Mouse (Mus musculus) retina, postnatal 7 days (tissue): ENCODE data around the gene Olfr543.
A peak's percentile ranks its signal among the peaks of the same experiment; 100 is the strongest.
"Not testable (repeated sequence)": the region's sequence is repeated elsewhere in the genome, so short reads cannot be mapped to it uniquely, and the experiment has no call there.

Experiments
- DNase-seq: peaks from one replicate; pipeline ENCODE4 v3.0.0-alpha.2; 2012; ENCODE audit warnings: low read depth, low spot score

Olfr543 gene

DNA sequence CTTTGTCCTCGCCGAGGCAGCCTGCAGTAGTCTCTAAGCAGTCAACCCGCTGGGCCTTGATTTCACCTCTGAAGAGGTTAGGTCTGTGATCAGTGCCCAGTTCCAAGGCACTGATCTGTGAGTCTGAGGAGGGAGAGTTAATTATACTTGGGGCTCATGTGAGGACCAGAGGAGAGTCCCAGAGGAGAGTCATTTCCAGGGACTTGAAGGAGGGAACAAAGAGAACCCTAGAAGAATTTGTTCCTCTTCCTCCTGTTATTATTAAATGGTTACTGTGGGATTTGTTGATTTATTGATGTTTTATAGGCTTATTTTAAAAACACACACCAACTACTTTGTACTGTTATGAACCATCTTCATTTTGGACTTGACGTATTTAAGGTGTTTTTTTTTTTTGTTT lies at the start of gene Olfr543:
Gene Olfr543, minus strand, starts transcription at position 101 of the 400 bp plus-strand sequence.
- DNase-seq = no peak

DNA sequence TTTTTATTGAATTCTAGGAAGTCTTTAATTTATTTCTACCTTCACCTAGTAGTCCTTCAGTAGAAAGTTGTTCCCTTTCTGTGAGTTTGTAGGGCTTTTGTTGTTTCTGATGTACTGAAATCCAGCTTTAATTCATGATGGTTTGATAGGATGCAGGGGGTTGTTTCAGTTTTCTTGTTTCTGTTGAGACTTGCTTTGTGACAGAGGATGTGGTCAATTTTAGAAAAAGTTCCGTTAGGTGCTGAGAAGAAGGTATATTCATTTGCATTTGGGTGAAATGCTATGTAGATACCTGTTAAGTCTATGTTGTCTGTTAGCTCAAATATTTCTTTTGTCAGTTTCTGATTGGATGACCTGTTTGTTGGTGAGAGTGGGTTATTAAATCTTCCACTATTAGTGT lies 47.6 kb upstream of the Olfr543 start:
- DNase-seq = no peak

DNA sequence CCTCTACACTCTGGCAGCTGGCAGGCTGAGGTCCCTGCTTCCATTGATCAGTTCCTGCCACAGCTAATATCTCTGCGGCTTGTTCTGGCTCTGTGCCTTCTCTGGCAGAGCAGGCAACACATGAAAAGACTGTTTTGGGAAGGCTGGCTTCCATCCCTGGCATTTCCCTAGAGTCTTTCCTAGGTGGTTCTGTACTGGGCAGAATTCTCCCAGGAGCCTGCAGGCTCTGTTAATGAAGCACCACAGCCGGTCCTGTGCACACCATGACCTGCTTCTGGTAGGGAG lies 35.5 kb upstream of the Olfr543 start:
- DNase-seq = no peak

DNA sequence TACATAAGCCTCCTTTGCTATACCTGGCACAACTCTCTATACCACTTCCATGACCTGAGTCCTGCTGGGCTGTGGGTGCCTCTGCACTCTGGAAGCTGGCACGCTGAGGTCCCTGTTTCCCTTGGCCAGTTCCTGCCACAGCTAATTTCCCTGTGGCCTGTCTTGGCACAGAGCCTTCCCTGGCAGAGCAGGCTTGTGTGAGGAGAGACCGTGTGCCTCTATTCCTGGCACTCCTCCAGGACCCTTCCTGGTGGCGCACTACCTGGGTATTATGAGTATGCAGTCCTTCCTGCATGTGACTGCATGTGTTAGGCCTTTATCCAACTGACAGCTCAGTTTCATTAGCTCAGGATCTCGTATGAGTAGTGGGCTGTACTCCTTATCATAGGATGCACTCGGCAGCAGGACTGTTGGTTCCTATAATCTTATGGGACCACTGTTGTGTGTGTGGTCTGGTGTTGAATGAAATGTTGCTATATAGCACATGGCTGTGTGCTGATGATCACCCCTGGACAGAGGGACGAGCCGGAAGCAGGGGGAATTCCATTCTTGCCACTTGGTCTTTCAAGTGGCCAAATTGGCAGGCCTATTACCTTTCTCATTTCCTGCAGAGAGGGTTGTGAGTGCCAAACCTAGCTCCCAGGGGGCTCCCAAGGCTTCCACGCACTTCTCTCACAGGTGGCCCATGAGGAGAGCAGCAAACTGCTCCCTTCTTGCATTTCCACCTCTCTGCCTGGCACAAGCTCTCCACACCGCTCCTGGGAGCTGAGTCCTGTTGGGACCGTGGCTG lies 35.0 kb upstream of the Olfr543 start:
- no peak for DNase-seq

DNA sequence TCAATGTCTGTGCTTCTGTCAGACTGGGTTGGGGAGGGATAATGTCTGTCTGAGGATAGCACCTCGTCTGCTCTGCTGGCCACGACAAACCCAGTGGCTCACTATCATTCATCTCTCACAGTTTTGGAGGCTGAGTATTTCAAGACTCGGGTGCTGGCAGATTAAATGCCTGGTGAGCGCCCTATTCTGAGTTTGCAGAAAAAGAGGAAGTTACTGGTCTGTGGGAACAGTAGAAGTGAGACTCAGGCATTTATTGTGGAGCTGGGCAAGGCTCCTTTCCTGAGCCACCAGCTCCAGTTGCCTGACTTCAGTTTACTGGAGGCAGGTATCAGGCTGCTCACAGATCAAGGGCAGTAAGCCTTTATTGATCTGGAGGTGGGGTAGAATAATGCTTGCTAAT lies 32.7 kb upstream of the Olfr543 start:
- DNase-seq = no peak

DNA sequence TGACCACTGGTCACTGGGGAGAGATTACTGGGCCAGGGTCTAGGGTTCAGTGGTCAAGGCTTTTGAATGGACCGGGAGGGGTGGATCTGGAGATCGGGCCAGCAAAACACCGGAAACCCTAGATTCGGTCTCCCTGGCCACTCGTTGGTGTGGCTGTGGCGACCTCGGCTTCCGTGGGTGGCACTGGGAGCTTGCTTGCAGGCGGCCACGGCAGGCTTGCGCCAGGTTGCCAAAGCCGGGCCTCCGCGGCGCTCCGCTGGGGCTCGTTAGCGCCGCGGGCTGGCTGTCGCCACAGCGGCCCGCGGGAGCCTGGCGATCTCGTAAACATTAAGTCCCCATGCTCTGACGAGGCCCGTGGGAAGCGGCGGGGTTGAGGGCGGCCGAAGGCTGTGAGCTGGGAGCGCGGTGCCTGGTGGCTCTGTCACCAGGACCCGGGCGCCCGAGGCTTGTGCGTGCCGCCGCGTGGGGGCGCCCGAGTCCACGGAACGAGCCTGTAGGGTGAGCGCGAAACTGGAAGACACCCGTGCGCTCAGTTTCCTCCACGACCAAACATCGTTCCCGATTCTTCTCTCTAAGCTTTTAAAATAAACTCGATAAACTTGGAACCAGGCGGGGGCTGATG lies 31.4 kb upstream of the Olfr543 start:
- DNase-seq = peak; percentile 62

DNA sequence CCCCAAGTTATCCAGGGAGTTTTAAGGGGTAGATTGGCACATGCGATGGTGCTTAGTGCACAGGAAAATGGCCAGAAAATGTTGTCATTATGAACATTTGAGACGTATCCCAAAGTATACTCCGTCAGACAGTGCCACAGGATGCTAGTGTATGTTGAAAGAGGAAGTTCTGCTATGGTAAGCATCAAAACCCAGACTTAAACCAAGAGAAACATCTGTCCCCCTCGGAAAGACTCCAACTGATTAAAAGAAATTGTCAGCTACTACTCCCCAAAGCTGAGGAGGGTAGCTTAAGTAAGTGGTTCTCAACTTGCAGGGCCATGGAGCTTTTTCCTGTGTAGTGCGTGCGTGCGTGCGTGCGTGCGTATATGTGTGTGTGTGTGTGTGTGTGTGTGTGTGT lies 30.4 kb upstream of the Olfr543 start:
- DNase-seq = no peak

DNA sequence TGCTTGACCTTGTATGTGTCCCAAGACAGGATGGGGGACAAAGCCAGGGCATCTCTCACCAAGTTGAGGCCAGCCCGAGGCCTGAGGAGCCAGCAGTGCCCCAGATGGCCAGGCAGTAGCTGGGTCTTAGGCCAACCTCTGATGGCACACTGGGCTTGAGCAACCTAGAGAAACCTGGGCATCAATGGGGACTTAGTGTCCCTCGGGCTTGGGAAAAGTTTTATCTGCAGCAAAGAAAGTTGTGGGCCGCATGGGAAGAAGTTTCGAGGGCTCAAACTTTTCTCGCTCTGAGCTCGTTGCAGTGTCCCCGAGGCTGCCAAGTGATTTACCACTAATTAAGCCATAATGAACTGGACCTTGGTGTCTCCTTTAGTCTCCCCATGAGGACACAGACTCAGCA lies 28.2 kb upstream of the Olfr543 start:
- DNase-seq = no peak

DNA sequence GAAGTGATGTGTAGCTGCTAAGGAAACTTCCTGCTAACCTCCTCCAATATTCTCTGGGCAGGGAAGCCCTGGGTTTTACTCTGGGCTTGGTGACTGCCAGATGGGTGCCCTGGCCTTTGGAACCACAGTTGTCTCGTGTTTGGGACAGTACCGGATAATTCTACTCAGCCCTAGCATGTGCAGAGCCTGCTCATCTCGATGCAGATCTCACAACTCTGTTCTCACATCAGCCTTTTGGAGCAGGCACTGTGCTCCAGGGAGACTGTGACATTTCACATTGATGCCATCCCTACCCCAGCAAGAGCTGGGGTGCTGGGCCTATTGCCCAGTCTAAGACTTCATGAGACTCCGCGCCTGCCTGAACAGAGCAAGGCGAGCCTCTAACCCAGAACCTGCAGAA lies 27.2 kb upstream of the Olfr543 start:
- DNase-seq = no peak

DNA sequence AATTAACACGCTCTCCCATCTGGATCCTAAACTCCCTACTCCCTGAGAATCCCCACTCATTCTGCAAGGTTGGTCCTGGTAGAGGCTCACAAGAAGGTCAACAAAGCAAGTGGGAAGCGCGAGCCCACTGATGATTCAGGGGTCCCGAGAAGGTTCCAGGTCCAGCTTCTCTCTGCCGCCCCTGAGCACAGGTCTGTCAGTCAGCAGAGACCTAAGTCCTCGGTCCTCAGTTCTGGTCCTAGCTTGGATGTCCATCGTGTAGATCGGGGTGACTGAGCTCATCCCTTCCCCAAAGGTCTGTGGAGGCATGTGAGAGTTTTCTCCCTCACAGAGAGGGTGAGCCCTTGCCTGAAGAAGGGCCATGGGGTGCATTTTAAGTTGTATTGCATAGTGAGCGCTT lies 26.6 kb upstream of the Olfr543 start:
- no peak for DNase-seq

DNA sequence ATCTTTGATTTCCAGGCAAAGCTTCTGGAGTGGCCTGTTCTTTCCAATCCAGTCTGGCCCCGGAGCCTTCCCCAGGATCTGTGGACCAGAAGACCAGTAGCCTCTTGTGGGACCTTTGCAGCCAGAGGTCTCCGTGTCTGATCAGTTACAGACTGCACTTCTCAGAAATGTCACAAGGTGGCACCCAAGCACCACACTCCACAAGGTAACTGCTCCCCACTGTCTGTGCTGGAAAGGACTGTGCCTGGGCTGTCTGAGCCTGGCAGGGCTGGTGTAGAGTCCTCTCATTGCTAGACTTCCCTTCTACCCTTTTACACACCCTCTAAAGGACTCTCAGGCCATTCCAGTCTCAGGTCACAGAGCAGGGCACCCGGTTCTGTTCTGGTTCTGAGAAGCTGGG lies 25.4 kb upstream of the Olfr543 start:
- DNase-seq = peak; percentile 64

DNA sequence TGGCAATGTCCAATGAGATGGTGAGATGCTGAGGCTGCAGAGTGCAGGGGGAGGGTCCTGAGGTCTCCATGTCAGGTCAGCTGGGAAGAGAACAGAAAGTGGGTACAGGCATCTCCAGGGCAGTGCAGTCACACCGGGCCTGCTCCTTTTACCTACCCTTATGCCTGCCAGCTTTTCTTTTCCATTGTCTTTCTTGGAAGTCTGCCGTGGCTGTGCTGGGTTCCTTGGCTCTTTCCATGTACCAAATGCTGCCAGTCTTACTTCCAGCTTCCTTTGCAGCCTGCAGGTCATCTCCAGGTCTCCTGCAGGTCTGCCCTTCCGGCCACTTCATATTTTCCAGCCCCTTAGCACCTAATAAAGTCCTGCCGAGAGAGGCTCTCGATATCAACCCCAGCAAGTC lies 20.5 kb upstream of the Olfr543 start:
- no peak for DNase-seq

DNA sequence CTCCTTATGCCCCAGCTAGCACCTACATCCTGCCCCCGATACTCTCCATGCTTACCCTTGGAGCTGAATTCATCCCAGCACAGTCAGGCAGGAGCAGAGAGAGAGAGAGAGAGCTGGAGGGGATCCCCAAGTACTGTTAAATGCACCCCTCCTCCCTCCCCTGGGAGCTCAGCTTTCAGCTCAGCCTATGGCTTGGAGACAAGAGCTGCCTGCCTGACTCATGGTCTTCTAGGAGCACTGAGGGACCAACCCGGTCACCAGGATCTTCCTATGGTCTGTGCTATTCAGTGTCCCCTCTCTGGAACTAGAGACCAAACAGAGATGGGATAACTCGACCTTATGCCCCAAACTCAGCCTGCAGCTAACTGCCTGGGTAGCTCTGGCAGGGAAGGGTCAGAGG lies 18.0 kb upstream of the Olfr543 start, which contains the start of gene Olfr545:
Gene Olfr545, minus strand, starts transcription at position 101 of the 400 bp plus-strand sequence.
- no peak for DNase-seq

DNA sequence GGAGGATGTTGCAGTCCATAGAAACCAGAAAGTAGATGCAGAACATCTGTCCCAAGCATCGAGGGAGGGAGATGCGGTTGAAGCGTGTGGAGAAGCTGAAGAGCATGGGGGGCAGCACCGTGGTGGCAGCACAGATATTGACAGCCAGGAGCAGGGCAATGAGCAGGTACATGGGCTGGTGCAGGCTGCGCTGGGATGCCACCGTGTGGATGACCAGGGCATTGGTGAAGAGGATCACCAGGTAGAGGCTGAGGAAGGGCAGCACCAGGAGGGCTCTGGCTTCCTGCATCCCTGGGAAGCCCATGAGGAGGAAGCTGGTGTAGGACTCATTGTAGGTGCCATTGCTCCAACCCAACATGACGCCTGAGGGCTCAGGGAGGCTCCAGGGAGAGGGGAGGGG lies 12.9 kb upstream of the Olfr543 start:
- not testable (repeated sequence) for DNase-seq

DNA sequence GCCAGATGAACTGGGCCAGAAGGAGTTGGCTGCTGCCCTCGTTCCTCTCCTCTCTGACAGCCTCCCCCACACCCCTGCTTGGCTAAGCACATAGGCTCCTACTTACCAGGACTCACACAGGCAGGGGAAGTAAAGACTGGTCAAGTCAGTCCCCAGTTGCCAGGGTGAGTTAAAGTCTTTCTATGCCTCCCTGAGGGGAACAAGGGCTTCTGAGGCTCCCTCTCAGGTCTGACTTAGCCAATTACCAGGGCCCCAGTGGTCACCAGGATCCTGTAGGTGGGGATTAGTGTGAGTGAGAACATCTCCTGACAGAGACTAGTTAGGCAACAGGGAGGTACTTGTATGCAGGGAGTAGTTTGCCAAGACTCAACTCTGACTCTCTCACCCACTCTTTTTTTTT lies 6.7 kb upstream of the Olfr543 start, which contains the start of gene Olfr544:
Gene Olfr544, minus strand, starts transcription at position 153 of the 400 bp plus-strand sequence.
- DNase-seq = no peak

DNA sequence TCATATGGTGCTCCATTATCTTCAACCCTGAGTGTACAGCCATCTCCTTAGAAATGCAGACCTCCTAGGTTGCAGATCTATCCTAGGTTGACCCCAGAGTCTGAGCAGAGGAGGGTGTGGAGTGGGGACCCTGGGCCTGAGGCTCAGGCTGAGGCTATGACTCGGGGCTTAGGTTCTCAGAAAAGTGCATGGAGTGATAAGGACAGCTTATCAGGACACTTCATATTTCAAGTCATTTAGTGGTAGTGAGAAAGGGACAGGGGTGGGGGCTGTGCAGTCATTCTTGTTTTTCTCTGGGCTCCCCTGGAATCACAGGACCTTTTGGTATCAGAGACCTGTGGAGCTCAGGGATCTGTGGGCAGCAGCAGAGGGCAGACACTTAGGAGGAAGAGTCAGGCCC lies 4.6 kb upstream of the Olfr543 start:
- no peak for DNase-seq

DNA sequence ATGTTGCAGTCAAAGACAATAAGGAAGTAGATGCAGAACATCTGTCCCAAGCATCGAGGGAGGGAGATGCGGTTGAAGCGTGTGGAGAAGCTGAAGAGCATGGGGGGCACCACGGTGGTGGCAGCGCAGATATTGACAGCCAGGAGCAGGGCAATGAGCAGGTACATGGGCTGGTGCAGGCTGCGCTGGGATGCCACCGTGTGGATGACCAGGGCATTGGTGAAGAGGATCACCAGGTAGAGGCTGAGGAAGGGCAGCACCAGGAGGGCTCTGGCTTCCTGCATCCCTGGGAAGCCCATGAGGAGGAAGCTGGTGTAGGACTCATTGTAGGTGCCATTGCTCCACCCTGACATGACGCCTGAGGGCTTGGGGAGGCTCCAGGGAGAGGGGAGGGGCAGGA lies 3.3 kb upstream of the Olfr543 start:
- DNase-seq = not testable (repeated sequence)

DNA sequence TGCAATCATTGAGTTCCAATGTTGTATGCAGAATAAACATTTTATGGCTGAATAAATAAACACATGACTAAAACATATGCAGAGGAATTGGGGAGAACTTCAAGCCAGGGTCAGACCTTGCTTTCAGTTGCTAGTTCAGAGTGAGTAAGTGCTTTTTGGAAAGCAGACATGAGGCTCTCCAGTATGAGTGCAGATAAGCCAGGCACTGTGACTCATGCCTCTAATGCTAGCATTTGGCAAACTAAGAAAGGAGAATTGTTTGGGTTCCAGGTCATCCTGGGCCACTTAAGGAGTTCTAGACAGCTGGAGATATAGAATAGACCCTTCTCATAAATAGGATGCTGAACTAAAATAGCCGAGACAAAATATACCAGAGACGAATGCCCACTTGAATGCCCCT lies 2.2 kb upstream of the Olfr543 start:
- DNase-seq = no peak

DNA sequence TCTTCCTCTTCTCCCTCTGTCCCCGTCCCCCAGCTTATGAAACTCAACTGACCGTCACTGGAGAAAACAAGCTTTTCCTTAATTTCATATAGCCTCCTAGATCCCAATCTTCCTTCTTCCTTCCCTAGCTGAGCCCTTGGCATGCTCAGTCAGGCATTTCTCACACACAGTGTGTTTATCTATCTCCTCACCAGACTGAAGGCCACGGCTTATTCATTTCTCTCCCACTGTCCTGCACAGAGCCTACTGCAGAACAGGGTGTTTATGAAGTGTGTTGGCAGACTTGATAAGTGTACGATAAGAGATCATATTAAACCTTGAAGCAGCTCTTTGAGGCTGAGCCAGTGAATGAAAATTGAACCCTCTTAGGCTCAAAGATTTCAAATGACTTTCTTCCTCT lies 658 bp downstream of the Olfr543 start:
- no peak for DNase-seq

DNA sequence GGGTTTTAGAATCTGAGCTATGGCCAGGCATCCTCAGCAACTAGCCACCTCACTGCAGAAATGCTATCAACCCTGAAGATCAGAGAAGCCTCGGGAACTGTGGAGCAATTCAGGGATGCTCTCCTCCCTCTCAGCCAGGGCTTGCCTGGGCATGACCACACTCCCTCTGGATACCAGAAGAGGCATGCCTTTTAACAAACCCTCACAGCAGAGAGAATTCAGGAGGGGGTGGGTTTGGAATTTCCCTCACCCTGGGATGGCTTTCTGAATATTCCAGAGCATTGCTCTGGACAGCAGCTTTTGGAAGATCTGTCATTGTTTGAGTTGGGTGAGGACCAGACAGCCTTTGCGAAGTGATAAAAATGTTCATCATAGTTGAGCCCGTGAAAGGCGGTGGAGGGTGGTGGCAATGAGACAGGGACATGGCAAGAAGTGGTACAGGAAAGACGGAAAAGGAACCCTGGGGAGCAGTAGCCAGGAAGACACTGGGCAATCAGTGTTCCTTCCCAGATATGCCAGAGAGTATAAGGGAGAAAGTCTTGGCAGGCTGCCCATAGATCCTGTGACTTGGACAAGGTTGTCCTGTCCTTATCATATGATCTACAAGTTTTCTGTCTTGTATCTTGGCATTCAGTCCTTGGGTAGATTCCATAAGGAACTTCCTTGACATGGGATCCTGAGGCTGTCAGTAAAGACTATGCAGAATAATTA lies 2.0 kb downstream of the Olfr543 start:
- no peak for DNase-seq

DNA sequence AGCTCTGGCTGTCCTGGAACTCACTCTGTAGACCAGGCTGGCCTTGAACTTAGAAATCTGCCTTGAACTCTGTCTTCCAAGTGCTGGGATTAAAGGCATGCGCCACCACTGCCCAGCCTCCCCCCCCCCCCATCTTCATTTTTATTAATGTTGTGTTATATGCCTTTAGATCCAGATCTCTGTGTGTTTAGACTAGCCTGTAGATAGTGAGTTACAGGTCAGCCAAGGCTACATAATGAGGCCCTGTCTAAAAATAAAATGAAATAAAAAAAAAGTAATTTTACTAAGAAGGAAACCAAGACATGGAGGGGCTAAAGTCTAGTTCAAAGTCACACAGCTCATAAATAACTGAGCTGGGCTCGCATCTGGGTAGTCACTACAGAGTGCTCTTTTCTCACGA lies 2.6 kb downstream of the Olfr543 start:
- DNase-seq = no peak

DNA sequence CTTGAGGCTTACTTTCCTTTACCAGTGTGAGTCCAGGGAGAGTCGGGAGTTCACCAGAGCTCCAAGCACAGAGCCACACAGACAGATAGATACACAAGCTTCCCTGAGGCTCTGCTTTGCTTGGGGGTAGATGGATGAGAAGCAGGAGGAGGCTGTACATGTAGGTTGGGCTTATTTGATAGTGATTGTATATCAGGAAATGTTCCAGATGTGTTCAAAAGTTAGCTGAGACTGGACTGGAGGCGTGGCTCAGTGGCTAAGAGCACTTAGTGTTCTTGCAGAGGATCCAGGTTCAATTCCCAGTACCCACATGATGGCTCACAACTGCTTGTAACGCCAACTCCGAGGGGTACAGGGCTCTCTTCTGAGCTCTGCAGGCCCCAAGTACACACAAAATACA lies 3.1 kb downstream of the Olfr543 start:
- no peak for DNase-seq

DNA sequence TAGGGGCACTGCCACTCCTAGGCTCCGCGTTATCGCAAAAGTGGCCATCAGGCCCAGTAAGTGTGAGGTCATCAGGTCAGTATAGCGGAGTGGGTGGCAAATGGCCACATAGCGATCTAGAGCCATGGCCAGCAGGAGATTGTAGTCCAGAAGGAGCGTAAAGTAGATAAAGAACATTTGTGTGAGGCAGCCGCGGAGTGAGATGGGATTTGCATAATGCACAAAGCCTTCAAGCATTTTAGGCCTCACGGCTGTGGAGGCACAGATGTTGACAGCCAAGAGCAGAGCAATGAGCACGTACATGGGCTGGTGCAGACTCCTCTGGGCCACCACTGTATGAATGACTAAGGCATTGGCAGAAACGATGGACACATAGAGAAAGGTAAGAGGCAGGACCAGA lies 4.1 kb downstream of the Olfr543 start:
- no peak for DNase-seq
